Mouse (Mus musculus) myocyte (in vitro differentiated cells): Measurements from ENCODE around the gene 2010300C02Rik.

Source experiments
- MYOD1 ChIP-seq, 3 experiments: IDR thresholded peaks; one replicate each; pipeline ENCODE4 v1.6.1; 2011; ENCODE audit warnings: control low read depth in 2 of 3, low read depth in 2 of 3, mild to moderate bottlenecking in 2 of 3, moderate library complexity in 1 of 3; ENCODE audit not compliant: insufficient read length in 2 of 3, control insufficient read depth in 1 of 3
- POLR2A ChIP-seq: IDR thresholded peaks from one replicate; pipeline ENCODE4 v1.6.1; 2011; ENCODE audit warnings: low read depth, mild to moderate bottlenecking, control low read depth, moderate library complexity; ENCODE audit not compliant: insufficient read length
- USF1 ChIP-seq: IDR thresholded peaks from one replicate; pipeline ENCODE4 v1.6.1; 2011; ENCODE audit warnings: low read depth, mild to moderate bottlenecking, control low read depth, moderate library complexity

DNA sequence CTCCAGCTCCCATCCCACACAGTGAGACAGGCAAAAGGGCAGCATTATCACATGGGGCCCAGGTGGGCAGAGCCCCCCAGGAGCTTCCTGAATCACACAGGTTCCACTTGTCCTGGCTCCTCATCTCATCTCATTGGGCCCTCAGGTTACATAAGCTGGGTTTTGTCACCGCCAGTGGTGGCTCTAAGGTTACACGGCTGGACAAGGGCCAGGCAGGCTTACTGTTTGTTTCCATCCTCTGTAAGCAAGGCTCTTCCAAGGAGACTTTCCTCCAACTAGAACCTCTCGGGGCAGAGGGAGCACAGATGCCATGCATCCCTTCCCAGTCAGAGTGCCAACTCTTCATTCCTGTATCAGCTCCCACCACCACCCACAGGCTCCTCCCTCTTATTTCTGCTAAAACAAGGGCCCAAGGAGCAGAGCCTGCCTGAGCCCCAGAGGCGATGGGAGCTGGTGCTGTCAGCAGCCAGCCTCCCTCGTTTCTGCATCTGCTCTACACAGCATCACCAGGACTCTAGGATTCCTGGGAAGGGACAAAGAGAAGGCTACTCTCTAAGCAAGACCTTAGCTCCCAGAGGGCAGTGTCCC is 20.9 kb downstream of the 2010300C02Rik start:
- TF ChIP-seq MYOD1 (IDR thresholded peaks at IDR 0.05; ENCODE audit: control insufficient read depth in 1 of 3, insufficient read length in 2 of 3, low read depth in 2 of 3) = no peak
- TF ChIP-seq POLR2A = no peak
- TF ChIP-seq USF1 = no peak
